Mouse (Mus musculus): ENCODE measurements around the gene Dmgdh.

GRCm38 (mm10) chr13:93786051-93786450, 111.8 kb downstream of the Dmgdh start:
- no peak for TF ChIP-seq EP300 (optimal IDR thresholded peaks at IDR 0.05)
- TF ChIP-seq CTCF (IDR thresholded peaks at IDR 0.05; ENCODE audit: low read depth): no peak
